Mouse (Mus musculus) retina, adult 2 months (tissue): ENCODE data around the gene Tmem91.
A peak's percentile ranks its signal among the peaks of the same experiment; 100 is the strongest.
"Not testable (repeated sequence)": the region's sequence is repeated elsewhere in the genome, so short reads cannot be mapped to it uniquely, and the experiment has no call there.

Experiments
- DNase-seq: peaks from one replicate; pipeline ENCODE4 v3.0.0-alpha.2; 2012; ENCODE audit warnings: low read depth, low spot score

Tmem91 gene

DNA sequence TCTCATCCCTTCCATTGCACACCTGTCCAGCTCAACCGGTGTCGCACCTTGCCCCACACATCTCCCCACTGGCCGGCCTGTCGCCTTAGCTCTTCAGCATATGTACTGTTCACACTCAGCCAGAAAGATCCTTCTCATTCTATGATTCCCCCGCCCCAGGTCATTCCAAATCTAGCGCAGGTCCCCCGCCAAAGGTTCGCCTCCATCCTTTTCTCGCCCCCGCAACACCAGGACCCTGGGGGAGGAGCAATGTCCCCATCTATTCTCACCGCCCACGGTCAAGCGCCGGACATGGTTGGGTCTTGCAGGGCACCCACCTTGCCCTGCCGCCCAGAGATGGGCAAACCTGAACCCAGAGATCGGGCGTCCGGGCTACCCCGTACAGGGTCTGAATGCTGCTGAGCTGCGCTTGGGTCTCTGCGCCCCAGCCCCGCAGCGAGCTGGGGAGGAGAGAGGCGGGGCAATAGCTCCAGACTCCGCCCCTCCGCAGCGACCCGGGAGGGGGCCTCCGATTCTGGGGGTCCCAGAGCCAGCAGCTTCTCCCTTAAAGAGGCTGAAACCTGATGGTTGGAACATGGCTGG lies at the start of gene Tmem91:
Gene Tmem91, minus strand, starts transcription at position 448 of the 582 bp plus-strand sequence.
- DNase-seq = no peak

DNA sequence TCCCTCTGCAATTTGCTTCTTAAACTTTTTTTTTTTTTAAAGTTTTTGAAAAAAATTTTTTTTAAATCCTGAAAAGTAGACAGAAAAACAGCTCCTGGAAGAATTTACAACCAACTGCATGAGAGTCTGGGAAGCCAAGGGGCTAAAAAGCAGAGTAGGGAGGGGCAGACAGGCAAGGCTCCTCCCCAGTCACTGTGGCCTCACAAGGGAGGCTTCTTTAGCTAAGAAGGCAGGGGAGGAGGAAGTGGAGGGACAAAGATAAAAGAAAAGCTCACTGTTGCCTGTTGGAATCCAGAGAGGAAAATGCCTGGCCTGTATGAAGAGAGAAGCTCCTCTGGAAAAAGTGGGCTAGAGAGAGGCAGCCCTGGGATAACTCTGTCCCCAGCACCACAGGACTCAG lies 46.8 kb upstream of the Tmem91 start:
- not testable (repeated sequence) for DNase-seq

DNA sequence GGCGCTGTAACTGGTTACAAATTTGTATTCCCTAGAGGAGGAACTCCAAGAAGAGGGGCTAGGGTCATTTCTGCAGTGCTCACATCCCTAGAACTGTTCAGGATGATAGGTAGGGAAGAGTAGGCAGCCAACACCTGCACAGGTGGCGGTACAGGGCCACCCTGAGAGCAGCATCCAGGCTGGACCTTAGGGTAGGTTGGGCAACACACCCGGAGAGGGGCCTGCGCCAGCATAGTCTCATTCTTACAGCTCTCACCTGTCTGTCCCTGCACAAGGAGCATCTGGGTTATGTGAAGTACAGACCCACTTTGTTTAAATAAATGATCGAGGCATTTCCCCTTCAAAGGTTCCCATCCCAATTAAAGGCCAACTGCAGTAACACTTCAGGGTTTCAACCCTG lies 45.8 kb upstream of the Tmem91 start:
- no peak for DNase-seq

DNA sequence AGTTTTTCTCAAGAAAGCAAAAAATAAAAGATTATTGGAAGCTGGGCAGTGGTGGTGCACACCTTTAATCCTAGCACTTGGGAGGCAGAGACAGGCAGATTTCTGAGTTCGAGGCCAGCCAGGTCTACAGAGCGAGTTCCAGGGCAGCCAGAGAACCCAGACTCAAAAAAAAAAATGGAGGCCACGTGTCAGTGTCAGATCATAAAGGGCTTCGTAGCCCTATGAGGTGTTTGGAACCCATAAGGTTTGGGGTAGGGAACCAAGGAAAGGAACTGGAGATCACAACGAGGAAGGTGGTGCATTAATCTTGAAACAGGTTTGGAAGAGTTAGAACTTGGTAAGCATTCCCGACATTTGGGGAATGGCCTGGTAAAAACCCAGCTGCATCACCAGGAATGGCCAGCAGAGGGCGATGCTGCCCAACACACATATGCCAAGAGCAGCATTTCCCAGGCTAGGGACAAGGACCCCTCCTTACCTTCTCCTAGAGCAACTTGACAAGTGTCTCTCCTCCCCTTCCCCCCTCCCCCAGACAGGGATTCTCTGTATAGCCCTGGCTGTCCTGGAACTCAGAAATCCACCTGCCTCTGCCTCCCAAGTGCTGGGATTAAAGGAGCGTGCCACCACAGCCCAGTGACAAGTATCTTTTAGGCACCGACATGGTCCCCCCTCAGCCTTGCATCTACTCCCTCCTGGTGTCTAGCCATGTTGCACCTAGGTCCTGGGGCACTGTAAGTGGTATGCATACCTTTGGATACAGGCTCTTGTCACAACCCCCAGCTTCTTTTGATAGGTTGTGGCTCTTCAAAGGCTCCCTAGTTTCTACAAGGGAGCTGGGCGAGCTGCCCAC lies 45.0 kb upstream of the Tmem91 start:
- DNase-seq = peak; percentile 34

DNA sequence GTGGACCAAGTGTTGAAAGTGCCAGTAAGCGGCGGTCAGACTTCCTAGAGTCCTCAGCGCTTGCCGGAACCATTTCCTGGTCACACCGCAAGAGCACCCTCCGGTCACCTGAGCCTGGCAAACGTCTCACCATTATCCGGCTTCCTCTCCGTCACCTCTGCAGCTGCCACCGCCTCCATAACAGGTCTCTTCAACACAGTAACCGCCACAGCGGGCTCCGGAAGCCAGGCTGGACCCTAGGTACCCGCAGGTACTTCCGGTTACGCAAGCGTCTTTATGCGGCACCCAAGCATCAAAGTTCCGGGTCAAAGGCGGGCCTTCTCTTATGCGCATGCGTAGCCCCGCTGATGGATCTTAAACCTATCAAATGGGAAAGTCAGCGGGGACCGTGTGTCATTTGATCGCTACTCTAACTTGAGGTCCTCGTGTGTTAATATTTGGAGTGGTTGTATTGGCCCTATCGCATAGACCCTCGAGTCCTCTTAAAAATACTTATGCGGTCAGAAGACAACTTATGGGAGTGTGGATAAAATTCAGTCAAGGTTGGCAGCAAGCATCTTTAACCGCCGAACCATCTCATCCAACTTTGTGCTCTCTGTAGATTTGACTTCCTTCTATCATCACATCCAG lies 43.9 kb upstream of the Tmem91 start, which contains the start of gene Ccdc97:
Gene Ccdc97, minus strand, starts transcription at position 301 of the 630 bp plus-strand sequence.
- peak; percentile 95 for DNase-seq

DNA sequence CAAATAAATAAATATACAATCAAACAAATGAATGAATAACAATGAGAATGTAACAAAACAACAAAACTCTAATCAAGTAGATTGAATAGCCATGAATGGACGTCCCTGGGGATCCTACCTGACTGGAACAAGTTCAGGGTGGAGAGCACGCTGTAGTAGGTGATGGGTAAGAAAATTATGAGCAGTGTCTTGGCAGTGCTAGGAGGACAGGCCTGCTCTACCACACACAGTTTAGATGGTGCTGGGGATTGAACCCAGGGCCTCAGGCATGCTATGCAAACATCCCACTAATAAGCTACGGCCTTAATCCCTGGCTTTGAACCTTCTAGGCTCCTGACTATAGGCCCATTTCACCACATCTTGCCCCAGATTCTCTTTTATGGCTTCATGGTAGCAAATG lies 42.5 kb upstream of the Tmem91 start:
- DNase-seq = no peak

DNA sequence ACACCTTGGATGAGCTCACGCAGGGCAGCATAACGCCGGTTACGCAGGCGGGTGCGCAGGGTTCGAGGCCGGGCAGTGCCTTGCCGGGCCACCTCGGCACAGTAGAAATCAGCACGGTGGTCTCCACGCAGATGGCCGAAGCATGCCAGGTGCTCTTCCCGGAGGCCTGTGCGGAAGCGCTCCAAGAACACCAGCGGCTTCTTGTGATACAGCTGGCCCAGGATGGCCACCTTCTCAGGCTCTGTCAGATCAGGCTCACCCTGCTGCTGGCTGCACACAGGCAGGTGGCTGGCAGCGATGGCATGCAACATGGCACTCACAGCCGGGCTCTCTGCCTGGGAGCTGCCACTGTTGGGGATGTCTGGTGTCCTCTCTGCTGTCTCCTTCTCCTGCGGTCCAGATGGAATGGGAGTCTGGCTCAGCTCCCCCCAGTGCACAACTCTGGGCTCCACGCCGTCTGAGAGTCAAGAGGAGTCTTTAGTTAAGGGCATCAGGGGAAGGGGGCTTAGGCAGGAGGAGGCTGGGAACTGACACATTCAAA lies 40.8 kb upstream of the Tmem91 start:
- no peak for DNase-seq

DNA sequence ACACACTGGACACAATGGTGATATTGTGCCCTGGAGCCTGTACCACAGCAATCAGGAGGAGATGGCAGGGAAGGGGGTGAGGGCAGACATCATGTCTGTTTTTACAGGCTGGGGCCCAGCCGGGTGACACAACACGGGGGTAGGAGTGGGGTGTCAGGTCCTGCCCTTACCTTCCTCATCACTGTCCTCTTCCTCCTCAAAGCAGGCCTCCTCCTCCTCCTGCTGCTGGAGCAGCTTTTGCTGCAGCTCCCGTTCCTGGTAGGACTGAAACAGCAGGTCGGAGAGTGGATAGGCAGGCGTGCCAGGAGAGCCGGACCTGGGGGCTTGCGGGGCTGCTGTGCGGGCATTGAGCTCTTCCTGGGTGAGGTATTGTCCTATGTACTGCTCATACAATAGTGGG lies 39.6 kb upstream of the Tmem91 start:
- no peak for DNase-seq

DNA sequence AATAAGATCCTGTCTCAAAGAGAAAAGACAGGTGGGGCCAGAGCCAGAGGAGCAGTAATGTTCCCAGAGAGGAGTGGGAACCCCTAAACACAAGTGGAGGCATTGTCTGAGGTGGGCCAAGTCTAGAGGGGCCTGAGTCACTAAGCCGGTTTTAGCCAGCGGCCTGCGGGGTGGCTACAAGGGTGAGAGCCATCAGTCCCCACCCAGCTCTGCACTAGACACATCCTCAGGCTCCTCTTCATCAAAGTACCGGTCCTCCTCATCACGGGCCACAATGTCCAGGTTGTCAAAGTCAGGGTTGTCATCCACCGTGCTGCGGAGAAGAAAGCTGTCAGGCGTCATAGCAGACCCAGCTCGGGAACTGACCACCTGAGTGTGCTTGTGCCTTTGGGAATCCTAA lies 37.8 kb upstream of the Tmem91 start:
- no peak for DNase-seq

DNA sequence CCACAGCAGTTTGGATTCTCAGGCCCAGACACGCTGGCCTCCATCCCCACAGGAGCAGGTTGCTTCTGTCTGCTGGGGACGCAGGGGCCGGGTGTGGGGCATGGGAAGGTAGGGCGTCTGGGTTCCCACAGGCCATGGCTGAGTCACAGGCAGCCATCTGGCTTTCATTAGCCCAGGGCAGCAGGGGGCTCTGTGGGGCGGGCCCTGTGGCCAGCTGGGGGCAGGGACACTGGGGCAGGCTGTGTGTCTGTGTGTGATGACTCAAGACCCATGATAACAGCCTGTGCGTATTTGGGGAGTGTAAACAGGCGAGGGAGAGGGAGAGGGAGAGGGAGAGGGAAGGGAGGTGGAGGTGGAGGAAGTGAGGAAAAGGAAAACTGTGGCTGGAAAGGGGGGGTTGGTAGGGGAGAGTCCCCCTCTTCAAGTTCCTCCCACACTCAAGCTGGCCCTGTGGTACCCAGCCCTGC lies 36.8 kb upstream of the Tmem91 start:
- DNase-seq = no peak

DNA sequence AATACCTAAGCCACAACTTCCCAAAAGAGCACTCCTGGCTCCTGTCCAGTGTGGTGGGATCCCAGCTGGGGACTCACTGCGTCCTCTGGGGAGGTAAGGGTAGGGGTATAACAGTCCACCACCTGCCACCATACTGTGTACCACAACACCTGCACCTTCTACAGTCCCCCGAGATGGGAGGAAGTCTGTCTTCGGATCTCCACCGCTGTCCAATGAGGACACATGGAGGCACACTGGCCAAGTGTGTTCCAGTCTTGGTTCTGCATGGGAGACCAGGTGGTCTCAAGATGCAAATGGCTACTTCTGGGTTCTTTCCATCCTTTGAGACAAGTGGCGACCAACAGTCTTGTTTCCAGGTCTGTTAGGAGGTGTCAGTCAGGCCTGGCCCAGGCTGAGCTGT lies 36.2 kb upstream of the Tmem91 start:
- DNase-seq = no peak

DNA sequence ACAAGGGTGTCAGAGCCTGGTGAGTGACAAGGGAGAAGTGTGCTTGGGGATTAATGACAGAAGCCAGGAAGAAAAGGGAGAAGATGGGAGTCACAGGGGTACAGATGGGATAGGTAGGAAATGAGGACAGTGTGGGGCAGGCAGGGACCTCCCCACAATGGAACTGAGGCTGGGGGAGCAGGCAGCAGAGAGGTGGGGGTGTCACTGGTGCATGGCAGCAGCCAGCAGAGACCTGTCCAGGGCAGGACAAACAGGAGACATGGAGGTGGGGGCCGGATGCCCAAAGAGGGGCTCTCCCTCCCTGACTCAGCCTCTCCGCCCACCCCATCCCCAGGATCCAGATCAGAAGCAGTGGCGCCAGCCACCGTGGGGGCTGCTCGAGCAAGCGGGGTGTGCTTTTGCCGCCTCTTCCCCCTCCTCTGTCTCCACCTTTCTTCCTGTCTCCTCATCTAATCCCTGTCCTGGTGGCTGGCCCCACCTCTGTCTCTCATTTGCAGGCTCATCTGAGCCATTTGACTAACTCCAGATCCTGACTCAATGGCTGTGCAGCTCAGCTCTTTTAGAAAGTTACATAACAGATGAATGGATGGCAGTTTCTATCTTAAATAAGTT lies 35.7 kb upstream of the Tmem91 start:
- no peak for DNase-seq

DNA sequence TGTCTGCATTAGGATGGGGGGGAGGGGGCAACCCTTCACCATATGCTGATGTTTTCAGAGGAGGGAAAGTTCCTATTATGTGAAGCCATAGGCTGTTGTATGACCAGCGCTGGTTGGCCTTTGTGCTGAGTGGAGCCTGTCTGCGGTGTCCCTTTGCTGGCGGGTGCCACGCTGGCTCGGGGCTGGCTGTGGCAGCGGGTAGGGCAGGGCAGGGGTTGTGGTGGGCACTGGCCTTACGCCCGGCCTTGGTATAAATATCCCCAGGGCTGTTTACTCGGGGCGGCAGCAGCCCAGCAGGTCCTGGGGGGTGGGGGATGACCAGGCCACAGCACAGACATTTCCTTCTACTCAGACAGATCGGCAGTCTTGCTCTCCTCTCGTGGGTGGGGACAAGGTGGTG lies 35.0 kb upstream of the Tmem91 start:
- no peak for DNase-seq

DNA sequence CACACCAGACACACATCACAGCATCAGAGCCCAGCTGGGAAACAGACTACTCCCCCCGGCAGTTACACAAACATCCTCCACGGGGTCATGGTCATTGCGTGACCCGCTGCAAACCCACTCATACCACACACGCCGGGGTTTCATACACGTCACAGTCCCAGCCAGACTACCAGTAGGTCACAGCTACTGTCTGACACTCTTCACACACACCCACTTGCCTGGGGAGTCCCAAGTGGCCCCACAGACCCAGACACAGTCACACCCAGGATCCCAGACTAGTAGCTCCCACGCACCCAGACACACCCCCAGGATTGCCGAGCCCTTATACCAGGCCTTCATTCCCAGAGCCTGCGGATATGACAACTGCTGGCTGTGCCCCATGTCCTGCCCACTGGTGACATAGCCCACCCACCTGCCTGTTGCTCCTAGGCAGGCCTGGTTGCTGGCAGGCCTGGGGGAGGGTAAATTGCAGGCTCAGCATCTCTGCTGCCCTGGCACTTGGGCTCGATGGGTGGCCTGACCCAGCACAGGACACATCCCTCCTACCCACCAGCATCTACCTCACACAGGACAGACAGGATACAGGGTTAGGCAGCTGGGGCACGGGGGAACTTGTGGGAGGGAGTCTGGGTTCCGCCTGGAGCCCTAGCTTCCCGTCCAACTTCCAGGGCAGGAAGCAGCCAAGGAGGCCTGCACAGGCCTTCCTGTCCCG lies 32.8 kb upstream of the Tmem91 start:
- no peak for DNase-seq

DNA sequence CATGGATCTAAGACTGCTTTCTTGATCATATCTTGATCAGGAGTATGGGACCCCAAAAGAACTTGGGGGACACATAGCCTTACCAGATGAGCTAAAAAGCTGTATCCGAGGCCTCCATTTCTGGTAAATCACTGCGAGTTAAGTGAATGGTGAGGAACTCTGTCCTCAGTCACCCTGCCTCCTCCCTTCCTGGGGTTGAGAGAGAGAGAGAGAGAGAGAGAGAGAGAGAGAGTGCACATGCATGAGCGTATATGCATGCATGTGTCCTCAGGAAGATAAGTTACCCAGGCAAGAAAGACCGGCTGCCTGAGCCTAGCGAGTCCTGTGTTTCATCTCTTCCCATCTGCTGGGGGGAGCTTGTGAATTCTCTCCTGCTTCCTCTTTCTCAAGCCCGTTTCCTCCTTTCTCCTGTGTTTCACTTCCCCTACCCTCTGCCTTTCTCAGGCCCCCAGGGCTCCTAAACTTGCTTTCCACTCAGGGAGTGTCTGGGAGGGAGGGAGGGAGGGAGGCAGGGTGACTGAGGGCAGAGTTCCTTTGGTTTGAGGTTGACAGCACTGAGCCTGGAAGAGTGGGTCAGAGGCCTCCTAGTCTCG lies 31.7 kb upstream of the Tmem91 start:
- DNase-seq = no peak

DNA sequence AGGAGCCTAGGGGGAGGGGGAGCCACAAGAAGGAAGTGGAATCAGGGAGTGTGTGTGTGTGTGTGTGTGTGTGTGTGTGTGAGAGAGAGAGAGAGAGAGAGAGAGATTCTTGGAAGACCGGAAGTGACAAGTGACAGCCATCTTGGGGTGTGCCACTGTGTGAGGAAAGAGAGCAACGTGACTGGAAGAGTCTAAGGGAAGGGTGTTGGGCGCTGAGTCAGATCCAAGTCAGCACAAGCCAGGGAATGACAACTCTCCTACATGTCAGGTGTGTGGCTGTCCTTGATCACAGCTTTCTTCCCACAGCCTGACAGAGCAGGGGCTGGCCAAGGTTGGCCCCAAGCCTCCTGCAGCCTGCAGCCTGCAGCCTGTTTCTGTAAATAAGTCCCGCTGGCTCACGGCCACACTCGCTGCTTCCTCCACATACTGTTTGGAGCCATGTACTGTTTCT lies 30.9 kb upstream of the Tmem91 start:
- no peak for DNase-seq

DNA sequence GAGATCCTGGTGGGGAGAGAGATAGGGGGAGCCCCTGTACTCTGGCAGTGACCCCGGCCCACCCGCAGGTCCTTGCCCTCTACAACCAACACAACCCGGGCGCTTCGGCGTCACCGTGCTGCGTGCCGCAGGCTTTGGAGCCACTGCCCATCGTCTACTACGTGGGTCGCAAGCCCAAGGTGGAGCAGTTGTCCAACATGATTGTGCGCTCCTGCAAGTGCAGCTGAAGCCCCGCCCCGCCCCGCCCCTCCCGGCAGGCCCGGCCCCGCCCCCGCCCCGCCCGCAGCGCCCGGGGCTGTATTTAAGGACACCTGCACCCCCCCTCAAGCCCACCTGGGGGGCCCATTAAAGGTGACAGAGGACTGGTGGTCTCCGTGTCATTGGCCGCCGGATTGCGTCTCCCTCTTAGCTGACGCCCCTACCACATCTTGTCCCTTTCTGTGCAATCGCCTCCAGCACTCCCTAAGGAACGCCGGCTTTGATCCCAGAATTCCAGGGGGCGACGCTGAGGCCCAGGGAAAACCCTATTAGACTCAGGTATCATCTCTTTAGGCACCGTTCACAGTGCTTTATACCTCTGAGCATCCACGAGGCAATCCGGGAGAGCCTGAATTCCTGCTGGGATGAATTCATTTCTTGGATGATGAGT lies 29.9 kb upstream of the Tmem91 start:
- no peak for DNase-seq

DNA sequence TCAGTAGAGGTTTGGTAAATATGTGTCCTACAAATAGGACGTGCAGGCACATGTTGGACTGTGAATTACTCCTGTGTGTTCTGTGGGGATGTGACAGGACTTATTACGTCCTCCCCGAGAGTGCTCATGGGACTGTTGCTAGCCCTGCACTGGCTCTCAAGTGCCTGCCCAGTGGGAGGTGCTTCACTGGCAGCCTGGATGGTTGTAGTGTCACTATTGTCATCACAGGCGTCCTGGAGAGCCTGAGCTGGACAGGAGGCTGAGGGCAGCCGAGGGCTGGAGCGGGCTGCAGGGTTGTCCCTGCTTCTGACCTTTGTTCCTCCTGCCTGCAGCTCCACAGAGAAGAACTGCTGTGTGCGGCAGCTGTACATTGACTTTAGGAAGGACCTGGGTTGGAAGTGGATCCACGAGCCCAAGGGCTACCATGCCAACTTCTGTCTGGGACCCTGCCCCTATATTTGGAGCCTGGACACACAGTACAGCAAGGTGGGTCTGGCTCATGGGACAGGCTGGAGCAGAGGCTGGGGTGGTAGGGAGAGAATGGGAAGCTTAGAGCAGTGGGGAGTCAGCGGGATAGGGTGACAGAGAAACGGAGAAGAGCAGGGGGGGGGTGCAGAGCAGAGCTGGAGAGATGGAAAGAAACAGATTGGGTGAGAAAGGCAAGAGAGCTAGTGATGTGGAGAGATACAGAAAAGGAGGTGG lies 29.0 kb upstream of the Tmem91 start:
- DNase-seq = no peak

DNA sequence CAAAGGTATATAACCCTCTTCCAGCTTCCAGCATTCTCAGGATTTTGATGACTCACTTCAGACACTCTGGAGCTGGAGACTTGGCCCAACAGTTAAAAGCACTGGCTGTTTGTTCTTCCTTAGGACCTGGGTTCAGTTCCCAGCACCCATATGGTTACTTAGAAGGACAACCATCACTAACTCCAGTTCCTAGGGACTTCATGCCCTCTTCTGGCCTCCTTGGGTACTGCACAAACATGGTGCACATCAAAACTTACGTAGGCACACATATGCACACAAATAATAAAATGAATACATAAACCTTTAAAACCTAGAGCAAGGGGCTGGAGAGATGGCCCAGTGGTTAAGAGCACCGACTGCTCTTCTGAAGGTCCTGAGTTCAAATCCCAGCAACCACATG lies 27.4 kb upstream of the Tmem91 start:
- DNase-seq = no peak

DNA sequence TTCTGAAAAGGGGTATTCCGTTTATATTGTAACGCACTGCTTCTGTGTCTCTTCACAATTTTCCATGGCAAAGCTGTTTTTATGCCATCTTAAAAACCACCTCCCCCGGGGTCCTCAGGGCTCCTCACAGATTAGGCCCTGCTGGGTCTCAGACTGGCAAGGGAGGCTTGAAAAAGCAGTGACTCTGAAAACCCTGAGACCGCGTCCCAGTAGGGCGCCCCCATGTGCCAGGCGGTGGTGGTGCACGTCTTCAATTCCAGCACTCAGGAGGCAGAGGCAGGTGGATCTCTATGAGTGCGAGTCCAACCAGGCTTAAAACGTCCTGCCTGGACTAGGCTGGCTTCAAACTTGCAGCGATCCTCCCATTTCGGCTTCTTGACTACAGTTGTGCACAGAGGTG lies 25.8 kb upstream of the Tmem91 start:
- DNase-seq = no peak
